Mouse (Mus musculus): Measurements from ENCODE around the gene Cd276. TPM values are rescaled to one million over a fixed set of nuclear protein-coding genes. Genes with fewer than 3 reads are reported as not detected.
"Not testable (repeated sequence)": the region's sequence is repeated elsewhere in the genome, so short reads cannot be mapped to it uniquely, and the experiment has no call there.

Cd276 gene
- total and polyA plus RNA-seq, 3 experiments, result 0.55 to 1.3 (median 0.78) TPM

DNA sequence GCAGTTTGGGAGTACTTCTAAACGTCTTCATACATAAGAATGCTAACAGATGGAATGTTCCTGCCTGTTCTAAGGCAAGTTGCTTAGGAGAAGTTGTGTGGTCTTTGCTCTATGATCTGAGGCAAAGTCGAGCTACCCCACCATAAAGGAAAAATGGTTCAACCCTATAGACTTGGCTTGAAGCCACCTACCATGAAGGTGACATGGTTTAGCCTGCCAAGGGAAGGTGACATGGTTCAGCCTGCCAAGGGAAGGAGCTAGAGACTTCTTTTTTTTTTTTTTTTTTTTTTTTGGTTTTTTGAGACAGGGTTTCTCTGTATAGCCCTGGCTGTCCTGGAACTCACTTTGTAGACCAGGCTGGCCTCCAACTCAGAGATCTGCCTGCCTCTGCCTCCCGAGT, 10.7 kb upstream of the Cd276 start:
- H3K79me2 ChIP-seq (replicated peaks; ENCODE audit: control insufficient read depth, extremely low read depth, insufficient read depth, poor library complexity, severe bottlenecking); H3K27ac ChIP-seq (ENCODE audit: insufficient read depth, low read depth); H3K36me3 ChIP-seq (replicated peaks in 1 of 2; ENCODE audit: control insufficient read depth in 1 of 2, insufficient read depth in 1 of 2, low read length in 1 of 2); H3K4me2 ChIP-seq (ENCODE audit: insufficient read depth, low read depth, poor library complexity, severe bottlenecking); H3K9ac ChIP-seq (ENCODE audit: insufficient read depth, low read depth); H3K9me3 ChIP-seq (replicated peaks; ENCODE audit: low read length); H3K4me3 ChIP-seq (replicated peaks in 1 of 3; ENCODE audit: low read depth in 2 of 3, low read length in 2 of 3, poor library complexity in 1 of 3); H3K27me3 ChIP-seq (replicated peaks); DNase-seq (ENCODE audit: extremely low read depth); dilution Hi-C loops (cut with MboI; ENCODE audit: extremely low pct_ligation_motif_present, extremely low pct_unique_long_range_greater_than_20kb, low sequenced_read_pairs): not testable (repeated sequence)
- 0 out of 2 replicates have a peak, but pooled peaks have one; percentile 6 for TF ChIP-seq ZNF384 (IDR thresholded peaks at IDR 0.05; ENCODE audit: low read depth, low read length)
- peaks cover 3 to 10% of the 10 kb centered on the region in 2 experiments; a peak in 3 of 4 replicates for H3K4me1 ChIP-seq (ENCODE audit: control insufficient read depth in 1 of 2, insufficient read depth in 2 of 2)
- in situ Hi-C loops (cut with MboI; ENCODE audit: low pct_ligation_motif_present, low pct_unique_long_range_greater_than_20kb, low sequenced_read_pairs), result loop anchor here (25.0 kb wide), 1 partner anchor 721 kb away; the partner anchor contains the start of gene Adpgk

DNA sequence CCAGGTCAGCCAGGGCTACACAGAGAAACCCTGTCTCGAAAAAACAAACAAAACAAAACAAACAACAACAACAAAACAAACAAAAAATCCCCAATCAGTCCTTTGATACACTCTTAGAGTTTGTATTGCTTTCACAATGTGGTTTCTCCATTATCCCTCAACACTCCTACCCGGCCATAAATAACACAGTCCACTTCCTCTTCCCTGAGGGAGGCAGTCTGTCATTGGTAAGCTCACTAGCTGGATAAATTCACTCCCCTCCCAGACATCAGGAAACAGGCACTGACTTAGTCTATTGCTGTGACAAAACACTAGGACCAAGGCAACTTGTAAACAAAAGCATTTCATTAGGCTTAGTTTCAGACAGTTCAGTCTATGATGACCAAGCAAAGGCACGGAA, 5.0 kb upstream of the Cd276 start:
- Histone ChIP-seq H3K27me3 (replicated peaks) (no peaks in the 10 kb centered on the region), H3K9me3 (replicated peaks; ENCODE audit: low read length) (no peaks in the 10 kb centered on the region), H3K9ac (ENCODE audit: insufficient read depth, low read depth) (no peak overlapping the region), H3K27ac (ENCODE audit: insufficient read depth, low read depth) (no peak overlapping the region), H3K79me2 (replicated peaks; ENCODE audit: control insufficient read depth, extremely low read depth, insufficient read depth, poor library complexity, severe bottlenecking) (no peaks in the 10 kb centered on the region), H3K4me3 (replicated peaks in 1 of 3; ENCODE audit: low read depth in 2 of 3, low read length in 2 of 3, poor library complexity in 1 of 3) (no peak overlapping the region), H3K36me3 (replicated peaks in 1 of 2; ENCODE audit: control insufficient read depth in 1 of 2, insufficient read depth in 1 of 2, low read length in 1 of 2) (no peaks in the 10 kb centered on the region), H3K4me2 (ENCODE audit: insufficient read depth, low read depth, poor library complexity, severe bottlenecking) (no peak overlapping the region), H3K4me1 (ENCODE audit: control insufficient read depth in 1 of 2, insufficient read depth in 2 of 2) (peaks cover 10% of the 10 kb centered on the region in 2 experiments; a peak in 3 of 4 replicates)
- in situ Hi-C loops (cut with MboI; ENCODE audit: low pct_ligation_motif_present, low pct_unique_long_range_greater_than_20kb, low sequenced_read_pairs) (loop anchor here (25.0 kb wide), 1 partner anchor 727 kb away; the partner anchor contains the start of gene Adpgk), dilution Hi-C loops (cut with MboI; ENCODE audit: extremely low pct_ligation_motif_present, extremely low pct_unique_long_range_greater_than_20kb, low sequenced_read_pairs) (no loop called here)
- DNase-seq (ENCODE audit: extremely low read depth), result no peak
- TF ChIP-seq CHD2 (IDR thresholded peaks at IDR 0.05; ENCODE audit: low read length), result no peak
- no peak for TF ChIP-seq ZC3H11A (IDR thresholded peaks at IDR 0.05; ENCODE audit: low read depth, low read length)
- TF ChIP-seq MXI1 (IDR thresholded peaks at IDR 0.05; ENCODE audit: low read depth, low read length), result no peak
- TF ChIP-seq EP300 (IDR thresholded peaks at IDR 0.05; ENCODE audit: low read length), result no peak
- TF ChIP-seq SMC3 (IDR thresholded peaks at IDR 0.05; ENCODE audit: low read depth, low read length), result no peak
- TF ChIP-seq ZMIZ1 (IDR thresholded peaks at IDR 0.05; ENCODE audit: low read depth, low read length), result no peak
- TF ChIP-seq TBP (conservative IDR thresholded peaks at IDR 0.05; ENCODE audit: low read depth, low read length), result no peak
- no peak for TF ChIP-seq TCF12 (IDR thresholded peaks at IDR 0.05; ENCODE audit: low read depth, low read length)
- TF ChIP-seq KAT2A (IDR thresholded peaks at IDR 0.05; ENCODE audit: insufficient replicate concordance, low read length), result no peak

DNA sequence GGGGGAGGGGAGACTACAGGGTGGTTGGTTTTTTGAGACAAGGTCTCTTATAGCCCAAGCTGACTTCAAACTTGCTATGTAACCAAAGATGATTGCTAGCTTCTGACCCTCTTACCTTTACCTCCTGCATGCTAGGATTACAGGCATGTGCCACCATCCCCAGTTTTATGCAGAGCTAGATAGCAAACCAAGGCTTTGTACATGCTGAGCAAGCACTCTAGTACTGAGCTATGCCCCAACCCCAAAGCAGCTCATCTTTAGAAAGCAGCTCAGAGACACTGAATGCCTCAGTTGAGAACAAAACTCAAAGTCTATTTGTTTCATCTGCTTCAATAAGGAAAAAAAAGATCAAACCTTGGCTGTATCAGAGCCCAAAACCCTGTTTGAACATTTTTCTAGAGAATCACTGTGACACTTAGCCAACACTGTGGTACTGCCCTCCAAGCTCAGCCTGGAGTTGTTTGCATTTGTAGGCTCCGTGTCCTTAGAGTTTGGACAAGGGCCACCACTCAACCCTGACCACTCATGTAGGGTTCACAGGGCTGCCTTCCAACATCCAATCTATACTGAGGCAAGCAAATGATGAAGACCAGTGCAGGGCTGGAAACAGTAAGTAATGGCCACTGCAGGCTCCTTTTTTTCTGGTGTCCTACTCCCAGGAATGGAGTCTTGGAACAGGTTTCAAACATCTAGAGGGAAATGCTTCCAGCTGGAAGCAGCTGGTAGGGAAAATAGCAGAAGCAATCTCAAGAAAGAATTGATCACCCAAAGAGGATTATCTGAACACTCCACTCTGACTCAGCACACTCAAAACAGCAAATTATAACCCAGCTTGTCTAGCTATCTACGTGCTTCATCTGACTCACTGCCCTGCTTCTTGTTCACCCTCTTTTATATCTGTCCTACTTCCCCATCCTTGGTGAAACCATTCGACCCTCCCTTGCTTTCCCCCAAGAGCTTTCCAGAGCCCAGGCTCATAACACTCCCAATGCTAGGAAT, 2.5 kb upstream of the Cd276 start:
- H3K4me3 ChIP-seq (replicated peaks in 1 of 3; ENCODE audit: low read depth in 2 of 3, low read length in 2 of 3, poor library complexity in 1 of 3), result no peak overlapping the region
- in situ Hi-C loops (cut with MboI; ENCODE audit: low pct_ligation_motif_present, low pct_unique_long_range_greater_than_20kb, low sequenced_read_pairs), result loop anchor here (25.0 kb wide), 1 partner anchor 730 kb away; the partner anchor contains the start of gene Adpgk
- no peak for DNase-seq (ENCODE audit: extremely low read depth)
- H3K9ac ChIP-seq (ENCODE audit: insufficient read depth, low read depth), result no peak overlapping the region
- H3K36me3 ChIP-seq (replicated peaks in 1 of 2; ENCODE audit: control insufficient read depth in 1 of 2, insufficient read depth in 1 of 2, low read length in 1 of 2), result no peaks in the 10 kb centered on the region
- H3K27me3 ChIP-seq (replicated peaks), result no peaks in the 10 kb centered on the region
- no peaks in the 10 kb centered on the region for H3K9me3 ChIP-seq (replicated peaks; ENCODE audit: low read length)
- TF ChIP-seq GABPA (IDR thresholded peaks at IDR 0.05; ENCODE audit: insufficient replicate concordance, low read depth, low read length), result no peak
- no peak for TF ChIP-seq ZNF384 (IDR thresholded peaks at IDR 0.05; ENCODE audit: low read depth, low read length)
- TF ChIP-seq ELF1 (IDR thresholded peaks at IDR 0.05; ENCODE audit: low read depth, low read length), result no peak
- no peak for TF ChIP-seq EP300 (IDR thresholded peaks at IDR 0.05; ENCODE audit: low read length)
- TF ChIP-seq MAZ (IDR thresholded peaks at IDR 0.05; ENCODE audit: low read depth, low read length), result no peak
- TF ChIP-seq SIN3A (IDR thresholded peaks at IDR 0.05; ENCODE audit: low read length), result no peak
- dilution Hi-C loops (cut with MboI; ENCODE audit: extremely low pct_ligation_motif_present, extremely low pct_unique_long_range_greater_than_20kb, low sequenced_read_pairs), result no loop called here
- H3K4me1 ChIP-seq (ENCODE audit: control insufficient read depth in 1 of 2, insufficient read depth in 2 of 2), result peaks cover 10 to 18% of the 10 kb centered on the region in 2 experiments; a peak in 3 of 4 replicates
- no peak overlapping the region for H3K4me2 ChIP-seq (ENCODE audit: insufficient read depth, low read depth, poor library complexity, severe bottlenecking)
- H3K27ac ChIP-seq (ENCODE audit: insufficient read depth, low read depth), result no peak overlapping the region
- no peaks in the 10 kb centered on the region for H3K79me2 ChIP-seq (replicated peaks; ENCODE audit: control insufficient read depth, extremely low read depth, insufficient read depth, poor library complexity, severe bottlenecking)
